Mouse (Mus musculus) kidney, embryonic 16.5 days (tissue): ENCODE measurements at regions not wholly inside any gene's neighbourhood (a gene's known extent, or its start where the extent isn't known, plus 50 kb on each side); places are given as distances from the start of the nearest gene placed in this dataset.
A peak's percentile ranks its signal among the peaks of the same experiment; 100 is the strongest.

Source experiments
- ATAC-seq: fragments of 200-750 bp; cut with Nextera tagmentation; 2 replicates; pipeline ENCODE4 v1.8.0; 2017; ENCODE audit warnings: moderate TSS enrichment; ENCODE audit not compliant: low FRiP score, low TSS enrichment
- H3K27ac ChIP-seq: fragments of 300-500 bp; sonication (generic); 2 replicates; pipeline ENCODE4 v1.5.1; 2014; ENCODE audit warnings: low read length
- H3K27me3 ChIP-seq: fragments of 300-500 bp; sonication (generic); 2 replicates; pipeline ENCODE4 v1.6.1; 2014; ENCODE audit warnings: low read length, control low read depth, mixed read lengths; ENCODE audit not compliant: insufficient read depth
- H3K36me3 ChIP-seq: fragments of 300-500 bp; sonication (generic); 2 replicates; pipeline ENCODE4 v1.6.1; 2014; ENCODE audit warnings: low read length, control low read depth, mixed read lengths; ENCODE audit not compliant: insufficient read depth
- H3K4me1 ChIP-seq: fragments of 300-500 bp; sonication (generic); 2 replicates; pipeline ENCODE4 v1.6.1; 2014; ENCODE audit warnings: low read length, control low read depth, mixed read lengths; ENCODE audit not compliant: insufficient read depth
- H3K4me2 ChIP-seq: fragments of 300-500 bp; sonication (generic); replicated peaks from 2 replicates; pipeline ENCODE4 v1.6.1; 2014; ENCODE audit warnings: low read depth, low read length
- H3K4me3 ChIP-seq: fragments of 300-500 bp; sonication (generic); 2 replicates; pipeline ENCODE4 v1.5.1; 2014; ENCODE audit warnings: mild to moderate bottlenecking, low read length
- H3K9ac ChIP-seq: fragments of 300-500 bp; sonication (generic); replicated peaks from 2 replicates; pipeline ENCODE4 v1.6.1; 2014; ENCODE audit warnings: low read length
- H3K9me3 ChIP-seq: fragments of 300-500 bp; sonication (generic); 2 replicates; pipeline ENCODE4 v1.6.1; 2016; ENCODE audit warnings: low read length, control low read depth
- WGBS: fragments of 180-500 bp; shearing (Covaris S2); extraction: QIAGEN DNeasy Blood & Tissue Kit; methylation state at CpG from one replicate; pipeline ENCODE4 v1.1.7; 2014; 5-methylcytosine and 5-hydroxymethylcytosine counted together

DNA sequence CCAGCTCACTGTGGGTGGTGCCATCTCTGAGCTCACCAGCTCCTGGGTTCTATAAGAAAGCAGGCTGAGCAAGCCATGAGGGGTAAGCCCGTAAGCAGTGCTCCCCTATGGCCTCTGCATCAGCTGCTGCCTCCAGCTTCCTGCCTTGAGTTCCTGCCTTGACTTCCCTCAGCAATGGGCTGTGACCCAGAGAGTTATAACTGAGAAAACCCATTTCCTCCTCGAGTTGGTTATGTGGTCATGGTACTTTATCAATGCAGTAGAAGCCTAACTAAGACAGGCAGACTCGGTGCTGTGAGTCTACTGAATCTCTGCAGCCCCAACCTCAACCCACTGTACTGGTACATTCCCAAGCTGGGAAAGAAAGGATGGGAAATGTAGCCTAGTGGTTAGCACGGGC, 162.2 kb upstream of the Ubl3 start:
- H3K4me2 ChIP-seq = no peak overlapping the region
- H3K9me3 ChIP-seq = peaks cover 3% of the 10 kb centered on the region; the same call in 1 of the 2 replicates
- H3K27ac ChIP-seq = no peak overlapping the region
- no peak for ATAC-seq
- no peak overlapping the region for H3K4me3 ChIP-seq
- H3K27me3 ChIP-seq = no peaks in the 10 kb centered on the region
- H3K4me1 ChIP-seq = no peaks in the 10 kb centered on the region
- no peaks in the 10 kb centered on the region for H3K36me3 ChIP-seq
- WGBS = 68% methylated on average over 4 of the region's 4 CpGs
- H3K9ac ChIP-seq = no peak overlapping the region

DNA sequence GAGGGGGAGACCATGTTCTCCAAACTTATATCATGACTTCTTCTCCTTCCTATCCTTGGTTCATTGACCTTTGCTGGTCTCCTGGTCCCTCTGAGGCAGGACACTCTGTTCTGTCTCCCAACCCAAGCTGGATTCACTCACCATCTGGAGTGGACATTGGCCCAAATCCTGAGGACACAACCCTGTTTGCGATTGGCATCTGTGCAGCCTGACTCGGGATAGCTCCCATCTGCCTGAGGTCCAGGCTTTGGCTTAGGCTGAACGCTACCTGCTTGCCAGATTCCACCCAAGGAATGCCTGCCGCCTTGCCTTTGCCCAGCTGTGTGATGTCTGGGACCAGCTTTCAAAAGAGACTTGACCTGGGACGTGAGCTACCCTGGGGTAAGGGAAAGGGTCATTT, 161.2 kb upstream of the Ubl3 start:
- H3K9ac ChIP-seq = no peak overlapping the region
- H3K27me3 ChIP-seq = no peaks in the 10 kb centered on the region
- H3K4me1 ChIP-seq = peaks cover 6% of the 10 kb centered on the region; the same call in 1 of the 2 replicates
- no peak overlapping the region for H3K4me3 ChIP-seq
- no peak for ATAC-seq
- 87% methylated on average over 5 of the region's 5 CpGs for WGBS
- peaks cover 1% of the 10 kb centered on the region; the same call in 1 of the 2 replicates for H3K9me3 ChIP-seq
- H3K36me3 ChIP-seq = no peaks in the 10 kb centered on the region
- no peak overlapping the region for H3K4me2 ChIP-seq
- no peak overlapping the region for H3K27ac ChIP-seq

DNA sequence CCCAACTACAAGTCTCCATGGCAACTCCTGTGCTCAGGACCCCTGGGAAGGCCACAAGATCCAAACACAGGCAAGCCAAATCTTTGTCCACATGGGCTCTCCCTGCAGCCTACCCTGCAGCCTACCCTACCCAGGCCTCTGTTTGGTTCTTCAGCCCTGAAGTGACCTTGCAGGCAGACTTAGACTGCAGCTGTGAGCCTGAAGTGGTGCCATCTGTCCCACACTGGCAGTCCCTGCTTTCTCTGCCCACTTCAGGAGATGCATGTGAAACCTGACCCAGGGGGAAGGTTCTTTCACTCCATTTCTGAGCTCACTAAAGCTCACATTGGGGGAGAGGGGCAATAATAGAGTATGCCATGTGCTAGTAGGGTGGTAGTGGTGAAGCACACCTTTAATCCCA, 160.4 kb upstream of the Ubl3 start:
- H3K36me3 ChIP-seq = no peaks in the 10 kb centered on the region
- H3K4me1 ChIP-seq = peaks cover 13% of the 10 kb centered on the region
- no peak overlapping the region for H3K4me3 ChIP-seq
- no peak overlapping the region for H3K9ac ChIP-seq
- no peaks in the 10 kb centered on the region for H3K27me3 ChIP-seq
- H3K4me2 ChIP-seq = no peak overlapping the region
- ATAC-seq = no peak
- no peak overlapping the region for H3K27ac ChIP-seq
- no peaks in the 10 kb centered on the region for H3K9me3 ChIP-seq

DNA sequence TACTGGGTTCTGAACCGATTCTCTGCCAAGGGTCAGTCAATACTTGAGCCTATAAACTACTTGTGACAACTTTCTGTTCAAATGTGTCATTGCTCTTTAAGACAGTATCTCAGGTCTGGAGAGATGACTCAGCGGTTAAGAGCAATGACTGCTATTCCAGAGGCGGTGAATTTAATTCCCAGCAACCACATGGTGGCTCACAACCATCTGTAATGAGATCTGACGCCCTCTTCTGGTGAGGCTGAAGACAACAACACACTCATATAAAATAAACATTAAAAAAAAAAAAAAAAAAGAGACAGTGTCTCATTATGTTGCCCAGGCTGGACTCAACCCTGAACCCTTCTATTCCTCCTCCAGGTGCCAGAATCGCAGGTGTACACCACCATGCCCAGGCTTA, 159.0 kb upstream of the Ubl3 start:
- Histone ChIP-seq H3K4me2 (no peak overlapping the region), H3K9ac (no peak overlapping the region), H3K36me3 (no peaks in the 10 kb centered on the region), H3K9me3 (no peaks in the 10 kb centered on the region), H3K27me3 (no peaks in the 10 kb centered on the region), H3K27ac (no peak overlapping the region), H3K4me1 (peaks cover 13% of the 10 kb centered on the region), H3K4me3 (no peak overlapping the region)
- no peak for ATAC-seq
- 84% methylated on average over 5 of the region's 5 CpGs for WGBS

DNA sequence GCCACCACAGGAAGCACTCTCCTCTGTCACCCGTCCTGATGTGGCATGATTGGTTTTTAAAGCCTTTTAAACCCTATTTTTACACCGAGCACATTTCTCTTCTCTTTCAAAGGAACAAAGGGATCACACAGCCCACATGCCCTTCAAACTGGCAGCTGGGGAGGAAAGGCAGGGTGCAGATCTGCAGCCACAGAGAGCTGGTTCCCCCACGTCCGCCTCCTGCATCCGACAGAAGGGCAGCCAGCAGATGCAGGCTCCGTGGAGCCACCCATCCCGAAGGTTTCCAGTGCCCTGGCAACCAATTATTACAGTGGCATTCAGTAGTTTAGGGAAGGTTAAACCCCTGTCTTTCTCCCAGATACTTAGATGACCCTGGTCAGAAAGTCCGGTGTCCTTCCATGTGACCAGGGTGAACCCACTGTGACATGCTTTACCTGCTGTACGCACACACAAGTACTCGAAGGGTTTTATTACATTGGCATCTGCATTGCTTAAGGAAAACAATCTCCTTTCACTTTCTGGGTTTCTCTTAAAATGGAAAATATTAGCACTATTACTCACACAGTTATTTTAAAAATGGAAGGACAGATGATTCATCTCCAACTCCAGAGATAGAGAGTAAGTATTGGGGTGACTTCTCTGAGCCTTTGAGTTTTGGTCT, 156.7 kb upstream of the Ubl3 start:
- H3K27ac ChIP-seq = no peak overlapping the region
- no peaks in the 10 kb centered on the region for H3K27me3 ChIP-seq
- H3K4me1 ChIP-seq = peaks cover 13% of the 10 kb centered on the region
- no peak overlapping the region for H3K4me2 ChIP-seq
- H3K4me3 ChIP-seq = no peak overlapping the region
- 32% methylated on average over 10 of the region's 10 CpGs for WGBS
- H3K9ac ChIP-seq = no peak overlapping the region
- no peak for ATAC-seq
- H3K9me3 ChIP-seq = no peaks in the 10 kb centered on the region
- no peaks in the 10 kb centered on the region for H3K36me3 ChIP-seq

DNA sequence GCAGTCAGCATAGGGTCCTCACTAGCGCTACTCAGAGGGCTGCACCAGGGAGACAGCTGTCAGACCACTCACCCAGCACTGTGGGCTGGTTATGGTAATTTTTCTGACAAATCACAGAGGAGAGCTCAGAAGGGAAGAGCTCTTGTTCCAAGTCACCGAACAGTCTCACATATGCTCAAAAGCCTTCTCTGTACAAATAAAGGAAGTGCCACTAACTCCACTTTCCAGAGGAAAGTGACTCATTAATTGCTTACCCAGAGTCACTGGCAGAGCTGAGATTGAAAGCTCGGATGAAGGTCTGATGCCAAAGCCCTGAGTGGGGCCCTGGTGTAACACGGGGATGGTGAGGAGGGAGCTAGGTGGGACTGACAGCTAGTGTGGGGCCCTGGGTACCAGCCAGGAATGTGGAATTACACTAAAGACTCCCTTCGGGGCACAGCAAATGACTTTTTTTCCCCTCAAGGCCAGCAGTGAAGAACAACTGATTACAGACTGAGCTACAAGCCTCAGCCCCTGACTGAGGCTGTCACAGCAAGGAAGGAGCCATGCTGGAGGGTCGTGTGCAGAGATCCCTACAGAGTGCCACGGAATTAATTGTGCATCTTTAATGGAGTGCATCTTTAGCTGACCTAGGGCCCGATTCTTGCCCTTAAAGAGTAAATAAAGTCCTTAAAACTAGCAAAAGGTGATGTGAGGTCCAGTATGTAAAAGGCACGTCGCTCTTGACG, 155.6 kb upstream of the Ubl3 start:
- peak overlapping the region; percentile 54 for H3K27ac ChIP-seq
- no peak overlapping the region for H3K4me3 ChIP-seq
- ATAC-seq = peak; percentile 68
- H3K36me3 ChIP-seq = no peaks in the 10 kb centered on the region
- H3K4me2 ChIP-seq = no peak overlapping the region
- peaks cover 13% of the 10 kb centered on the region for H3K4me1 ChIP-seq
- 29% methylated on average over 11 of the region's 11 CpGs for WGBS
- no peaks in the 10 kb centered on the region for H3K27me3 ChIP-seq
- peak overlapping the region; percentile 17; the same call in 1 of the 2 replicates for H3K9ac ChIP-seq
- no peaks in the 10 kb centered on the region for H3K9me3 ChIP-seq

DNA sequence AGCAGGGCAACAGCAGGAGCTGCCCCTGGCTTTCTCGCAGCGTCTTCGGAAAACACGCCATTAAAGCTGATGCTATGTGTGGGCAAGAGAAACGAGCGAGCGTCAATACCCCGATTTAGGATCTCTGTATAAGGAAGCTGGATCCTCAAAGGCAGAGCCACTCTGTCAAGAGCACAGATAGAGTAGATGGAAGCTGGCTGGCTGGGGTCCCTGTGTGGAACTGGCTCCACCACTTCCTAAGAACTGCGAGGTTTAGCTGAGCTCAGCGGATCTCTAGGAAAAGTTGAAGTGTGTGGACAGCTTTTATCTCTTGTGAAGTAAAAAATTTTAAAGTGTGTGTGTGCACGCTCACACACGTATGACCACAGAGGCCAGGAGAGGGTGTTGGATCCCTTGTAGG, 154.7 kb upstream of the Ubl3 start:
- Histone ChIP-seq H3K4me3 (no peak overlapping the region), H3K27me3 (no peaks in the 10 kb centered on the region), H3K36me3 (no peaks in the 10 kb centered on the region), H3K4me2 (no peak overlapping the region), H3K9me3 (no peaks in the 10 kb centered on the region), H3K27ac (no peak overlapping the region), H3K4me1 (peaks cover 13% of the 10 kb centered on the region), H3K9ac (no peak overlapping the region)
- no peak for ATAC-seq
- WGBS = 83% methylated on average over 12 of the region's 12 CpGs

DNA sequence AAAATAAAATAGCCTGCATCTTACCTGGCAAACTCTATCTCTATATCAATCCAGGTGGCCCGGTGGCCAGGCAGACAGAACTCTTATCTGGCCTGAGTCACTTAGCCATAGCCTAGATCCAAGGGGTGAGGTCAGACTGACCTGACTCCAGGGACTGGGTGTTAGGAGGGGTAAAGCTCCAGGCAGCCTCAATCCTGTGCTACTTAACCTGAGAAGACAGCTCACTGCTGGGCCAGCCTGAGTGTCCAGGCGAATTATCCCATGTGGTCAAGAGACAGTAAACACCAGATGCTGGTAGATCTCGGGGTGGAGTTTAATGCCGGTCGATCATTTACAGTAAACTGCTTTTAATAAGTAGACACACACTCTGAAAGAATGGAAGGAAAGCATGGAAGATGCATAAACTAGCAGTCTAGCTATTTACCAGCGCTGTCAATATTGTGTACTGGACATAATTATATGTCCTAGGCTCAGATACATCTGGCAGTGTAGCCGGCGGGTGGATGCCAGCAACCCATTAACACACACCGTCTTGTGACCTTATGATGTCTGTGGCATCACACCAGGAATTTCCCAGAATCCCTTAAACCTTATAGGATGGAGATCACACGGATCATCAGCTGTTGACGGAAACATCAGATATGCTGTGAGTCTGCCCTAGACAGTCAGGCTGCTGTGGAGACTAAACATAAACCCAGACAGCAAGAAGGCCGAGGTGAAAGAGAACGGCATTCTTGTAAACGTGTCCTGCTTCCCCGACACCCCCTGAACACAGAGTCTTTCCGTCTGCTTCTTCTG, 153.9 kb upstream of the Ubl3 start:
- Histone ChIP-seq H3K4me1 (peaks cover 18% of the 10 kb centered on the region), H3K9me3 (no peaks in the 10 kb centered on the region), H3K9ac (no peak overlapping the region), H3K27ac (no peak overlapping the region), H3K36me3 (no peaks in the 10 kb centered on the region), H3K4me2 (no peak overlapping the region), H3K4me3 (no peak overlapping the region), H3K27me3 (no peaks in the 10 kb centered on the region)
- no peak for ATAC-seq
- WGBS = 83% methylated on average over 16 of the region's 16 CpGs

DNA sequence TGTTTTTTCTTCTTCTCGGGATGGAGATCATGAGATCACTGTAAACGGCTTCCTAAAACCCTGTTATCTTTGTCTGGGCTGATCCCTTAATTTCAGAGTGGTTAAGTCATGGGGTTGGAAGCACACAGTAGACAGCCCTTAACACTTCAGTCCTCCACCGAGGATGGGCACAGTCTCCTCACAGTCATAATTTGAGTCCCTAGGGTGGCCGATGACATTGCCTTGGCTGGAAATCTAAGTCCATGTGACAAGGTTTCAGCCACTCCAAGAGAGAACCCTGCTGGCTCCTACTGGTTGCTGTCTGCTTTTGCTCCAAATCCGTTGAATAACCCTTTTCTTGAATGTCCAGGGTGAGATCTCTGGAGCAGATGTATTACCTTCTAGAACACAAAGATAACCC, 152.2 kb upstream of the Ubl3 start:
- 59% methylated on average over 5 of the region's 5 CpGs for WGBS
- no peaks in the 10 kb centered on the region for H3K36me3 ChIP-seq
- H3K4me1 ChIP-seq = peaks cover 18% of the 10 kb centered on the region
- no peaks in the 10 kb centered on the region for H3K9me3 ChIP-seq
- no peak overlapping the region for H3K4me2 ChIP-seq
- no peak overlapping the region for H3K27ac ChIP-seq
- no peak for ATAC-seq
- H3K27me3 ChIP-seq = no peaks in the 10 kb centered on the region
- no peak overlapping the region for H3K4me3 ChIP-seq
- H3K9ac ChIP-seq = no peak overlapping the region

DNA sequence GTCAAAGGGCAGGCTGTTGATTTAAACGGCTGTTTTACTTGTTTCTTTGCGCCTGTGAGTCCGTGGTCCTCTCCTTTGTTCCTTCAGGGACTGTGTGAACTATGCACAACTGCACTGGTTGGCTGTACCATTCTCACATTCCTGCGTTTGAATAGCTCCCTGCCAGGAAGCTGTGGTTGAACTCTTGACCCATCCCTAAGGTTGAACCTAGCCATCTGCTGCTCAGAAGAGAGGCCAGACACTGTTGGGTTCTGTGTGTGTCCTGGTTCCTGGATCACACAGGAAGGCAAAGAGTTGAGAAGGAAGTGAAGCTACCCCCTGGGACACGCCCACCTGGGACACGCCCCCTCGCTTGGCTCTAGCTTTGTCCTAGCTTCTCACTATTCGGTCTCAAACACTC, 149.3 kb upstream of the Ubl3 start:
- WGBS = 45% methylated on average over 8 of the region's 8 CpGs
- ATAC-seq = no peak
- Histone ChIP-seq H3K27ac (no peak overlapping the region), H3K4me1 (peaks cover 14% of the 10 kb centered on the region; the same call in 1 of the 2 replicates), H3K9me3 (no peaks in the 10 kb centered on the region), H3K27me3 (no peaks in the 10 kb centered on the region), H3K36me3 (no peaks in the 10 kb centered on the region), H3K4me2 (no peak overlapping the region), H3K9ac (no peak overlapping the region), H3K4me3 (no peak overlapping the region)
